Mouse (Mus musculus) forebrain, embryonic 12.5 days (tissue): ENCODE measurements around the gene Npr1. TPM values are rescaled to one million over a fixed set of nuclear protein-coding genes. Genes with fewer than 3 reads are reported as not detected.

ENCODE experiments used
- ATAC-seq: fragments of 200-750 bp; cut with Nextera tagmentation; 2 replicates; pipeline ENCODE4 v1.8.0; 2017; ENCODE audit warnings: moderate TSS enrichment; ENCODE audit not compliant: low FRiP score
- H3K27ac ChIP-seq: fragments of 300-500 bp; sonication (generic); 2 replicates; pipeline ENCODE4 v1.5.1; 2016; ENCODE audit warnings: mild to moderate bottlenecking
- H3K27me3 ChIP-seq: fragments of 300-500 bp; sonication (generic); 2 replicates; pipeline ENCODE4 v1.6.1; 2016; ENCODE audit warnings: mild to moderate bottlenecking
- H3K36me3 ChIP-seq: fragments of 300-500 bp; sonication (generic); replicated peaks from 2 replicates; pipeline ENCODE4 v1.6.1; 2016; ENCODE audit warnings: mild to moderate bottlenecking
- H3K4me1 ChIP-seq: fragments of 300-500 bp; sonication (generic); 2 replicates; pipeline ENCODE4 v1.6.1; 2016
- H3K4me2 ChIP-seq: fragments of 300-500 bp; sonication (generic); 2 replicates; pipeline ENCODE4 v1.6.1; 2016; ENCODE audit warnings: mild to moderate bottlenecking, moderate library complexity
- H3K4me3 ChIP-seq: fragments of 300-500 bp; sonication (generic); replicated peaks from 2 replicates; pipeline ENCODE4 v1.5.1; 2016; ENCODE audit warnings: mild to moderate bottlenecking
- H3K9ac ChIP-seq: fragments of 300-500 bp; sonication (generic); 2 replicates; pipeline ENCODE4 v1.6.1; 2016; ENCODE audit warnings: mild to moderate bottlenecking
- H3K9me3 ChIP-seq: fragments of 300-500 bp; sonication (generic); 2 replicates; pipeline ENCODE4 v1.6.1; 2016
- WGBS: fragments of 180-500 bp; shearing (Covaris S2); methylation state at CpG from one replicate; pipeline ENCODE4 v1.1.7; 2016; 5-methylcytosine and 5-hydroxymethylcytosine counted together
- polyA plus RNA-seq: library from polyadenylated mRNA; unstranded; fragments of >200 nt; fragmentation: Nextera tagmentation; extraction: Ambion mirVana; gene quantifications from 2 replicates; pipeline ENCODE4 v1.2.1, GENCODE M21; 2016

Npr1 gene
- 1.6 and 2.2 TPM in 2 replicates for polyA plus RNA-seq

DNA sequence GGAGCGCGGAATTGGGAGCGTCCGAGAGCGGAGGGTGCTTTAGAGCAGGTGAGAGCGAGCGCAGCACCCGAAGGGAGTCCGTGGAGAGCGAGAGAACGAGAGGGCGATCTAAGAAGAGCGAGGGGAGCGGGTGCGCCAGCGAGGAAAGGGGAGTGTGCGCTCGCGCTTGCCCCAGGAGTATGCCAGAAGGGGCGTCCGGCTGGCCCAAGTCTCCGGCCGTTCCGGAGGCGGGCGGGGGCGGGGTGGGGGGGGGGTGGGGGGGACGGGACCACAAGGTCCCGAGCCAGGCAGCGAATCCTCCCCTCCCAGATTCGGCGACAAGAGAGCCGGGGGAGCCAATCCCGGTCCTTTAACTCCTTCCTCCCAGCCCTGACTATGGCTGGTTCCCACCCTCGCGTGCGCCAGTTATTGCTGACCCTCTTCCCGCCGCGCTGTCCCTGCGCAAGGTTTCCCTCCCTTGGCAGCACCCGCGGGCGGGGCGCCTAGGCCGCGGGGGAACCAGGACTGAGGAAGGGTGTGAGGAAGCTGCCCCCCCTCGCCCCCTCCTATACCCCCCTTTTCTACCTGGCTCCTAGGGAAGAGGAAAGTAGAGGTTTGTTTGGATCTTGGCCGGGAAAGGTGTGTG lies at the start of gene Npr1:
Gene Npr1, minus strand, starts transcription at position 181 of the 625 bp plus-strand sequence.
- under 1% methylated on average over 43 of the region's 49 CpGs for WGBS
- H3K4me3 ChIP-seq: peak within 1 kb of the TSS; percentile 50
- H3K27ac ChIP-seq: no peak within 1 kb of the TSS
- peak within 1 kb of the TSS; percentile 43 for H3K9ac ChIP-seq
- H3K36me3 ChIP-seq: no peaks in the 10 kb centered on the region
- H3K27me3 ChIP-seq: peaks cover 67% of the 10 kb centered on the region
- peak; percentile 61 for ATAC-seq
- peaks cover 14% of the 10 kb centered on the region for H3K4me1 ChIP-seq
- H3K9me3 ChIP-seq: no peaks in the 10 kb centered on the region
- H3K4me2 ChIP-seq: peak within 1 kb of the TSS; percentile 90

DNA sequence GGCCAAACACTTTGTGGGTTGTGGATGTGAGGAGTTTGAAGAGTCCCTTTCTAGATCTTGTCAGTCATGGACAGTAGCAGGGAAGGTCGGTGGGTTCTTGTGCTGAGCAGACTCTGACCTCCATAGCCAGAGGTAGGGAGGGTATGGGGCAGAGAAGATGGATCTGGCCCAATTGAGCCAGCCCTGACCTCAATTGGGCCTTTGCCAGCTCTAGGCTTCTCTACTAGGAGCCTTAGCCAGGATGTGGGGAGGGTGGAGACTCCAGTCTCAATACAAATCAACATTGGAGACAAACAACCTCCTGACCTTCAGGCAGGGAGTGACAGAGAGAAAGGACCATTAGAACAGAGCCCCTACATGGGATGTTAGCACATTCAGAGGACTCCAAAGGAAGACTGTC lies 49.6 kb upstream of the Npr1 start:
- WGBS: 57% methylated on average over 1 of the region's 1 CpGs
- no peak for ATAC-seq
- Histone ChIP-seq H3K27me3 (peaks cover 48% of the 10 kb centered on the region), H3K36me3 (no peaks in the 10 kb centered on the region), H3K4me3 (peak overlapping the region; percentile 32), H3K9ac (peak overlapping the region; percentile 47; the same call in 1 of the 2 replicates), H3K9me3 (no peaks in the 10 kb centered on the region), H3K4me2 (peak overlapping the region; percentile 60), H3K27ac (no peak overlapping the region), H3K4me1 (peaks cover 16% of the 10 kb centered on the region)

DNA sequence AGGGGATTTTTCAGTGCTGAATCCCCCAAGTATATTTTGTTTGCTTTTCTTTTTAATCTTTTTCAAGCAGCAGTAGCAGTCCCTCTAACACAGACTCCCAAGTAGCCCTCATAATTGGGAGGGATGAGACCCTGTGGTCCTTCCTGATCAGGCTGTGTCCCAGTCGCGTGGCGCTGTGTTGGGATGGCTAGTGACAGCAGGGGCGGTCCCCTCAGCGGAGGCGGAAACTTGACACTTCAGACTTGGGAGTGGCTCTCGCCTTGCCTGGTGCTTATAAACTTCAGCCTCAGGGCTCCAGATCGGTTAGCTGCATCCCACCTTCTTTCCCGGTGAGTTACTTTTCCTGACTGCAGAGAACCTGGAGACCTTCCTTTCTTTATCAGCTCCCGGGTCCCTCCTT lies 49.0 kb upstream of the Npr1 start:
- ATAC-seq: peak; percentile 74; the same call in 1 of the 2 replicates
- no peak overlapping the region for H3K27ac ChIP-seq
- H3K4me3 ChIP-seq: peak overlapping the region; percentile 32
- under 1% methylated on average over 10 of the region's 10 CpGs for WGBS
- no peaks in the 10 kb centered on the region for H3K36me3 ChIP-seq
- peaks cover 46% of the 10 kb centered on the region for H3K27me3 ChIP-seq
- H3K9ac ChIP-seq: peak overlapping the region; percentile 47
- peaks cover 16% of the 10 kb centered on the region for H3K4me1 ChIP-seq
- H3K9me3 ChIP-seq: no peaks in the 10 kb centered on the region
- peak overlapping the region; percentile 60 for H3K4me2 ChIP-seq

DNA sequence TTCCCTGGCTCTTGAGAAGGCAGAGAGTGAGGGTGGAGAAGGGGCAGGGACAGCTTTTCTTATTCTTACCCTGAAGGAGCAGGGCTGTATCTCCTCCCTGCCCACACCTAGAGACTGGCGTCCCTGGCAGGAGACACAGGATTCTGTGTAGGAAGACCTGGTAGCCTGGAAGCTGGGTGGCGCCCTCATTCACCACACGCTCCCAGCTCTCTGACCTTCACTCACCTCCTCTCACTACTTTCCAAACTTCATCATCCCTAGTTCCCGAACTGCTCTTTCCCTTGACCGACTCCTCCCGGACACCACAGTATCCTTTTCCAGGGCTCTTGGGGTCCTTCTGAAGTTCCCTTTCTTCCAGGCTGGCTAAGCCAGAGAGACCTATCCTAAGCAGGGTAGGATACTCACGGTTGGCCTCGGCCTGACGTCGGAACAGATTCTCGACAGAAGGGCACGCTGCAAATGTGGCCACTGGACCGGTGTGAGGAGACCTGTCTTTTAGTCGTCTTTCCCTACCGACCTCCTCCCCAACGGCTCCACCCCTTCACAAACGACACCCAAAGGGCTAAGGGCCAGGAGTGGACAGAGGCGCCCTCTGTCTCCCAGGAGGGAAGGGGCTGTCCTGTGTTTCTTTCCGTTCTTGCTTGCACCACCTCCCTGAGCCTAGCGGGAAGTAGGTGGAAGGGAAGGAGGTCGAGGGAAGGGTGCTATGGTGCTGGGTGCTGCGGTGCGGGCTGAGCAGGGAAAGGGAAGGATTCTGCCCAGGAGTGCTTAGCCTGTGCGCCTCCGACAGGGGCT lies 48.3 kb upstream of the Npr1 start, which contains the start of the genes S100a1 and S100a13:
Gene S100a1, minus strand, starts transcription at position 597 of the 795 bp plus-strand sequence.
Gene S100a13, plus strand, starts transcription at position 640 of the 795 bp plus-strand sequence.
- WGBS: 3% methylated on average over 25 of the region's 25 CpGs
- Histone ChIP-seq H3K36me3 (no peaks in the 10 kb centered on the region), H3K27me3 (peaks cover 46% of the 10 kb centered on the region), H3K9me3 (no peaks in the 10 kb centered on the region), H3K9ac (peak within 1 kb of the TSS; percentile 47), H3K4me2 (peak within 1 kb of the TSS; percentile 60), H3K27ac (no peak within 1 kb of the TSS), H3K4me1 (peaks cover 16% of the 10 kb centered on the region), H3K4me3 (peak within 1 kb of the TSS; percentile 32)
- ATAC-seq: no peak

DNA sequence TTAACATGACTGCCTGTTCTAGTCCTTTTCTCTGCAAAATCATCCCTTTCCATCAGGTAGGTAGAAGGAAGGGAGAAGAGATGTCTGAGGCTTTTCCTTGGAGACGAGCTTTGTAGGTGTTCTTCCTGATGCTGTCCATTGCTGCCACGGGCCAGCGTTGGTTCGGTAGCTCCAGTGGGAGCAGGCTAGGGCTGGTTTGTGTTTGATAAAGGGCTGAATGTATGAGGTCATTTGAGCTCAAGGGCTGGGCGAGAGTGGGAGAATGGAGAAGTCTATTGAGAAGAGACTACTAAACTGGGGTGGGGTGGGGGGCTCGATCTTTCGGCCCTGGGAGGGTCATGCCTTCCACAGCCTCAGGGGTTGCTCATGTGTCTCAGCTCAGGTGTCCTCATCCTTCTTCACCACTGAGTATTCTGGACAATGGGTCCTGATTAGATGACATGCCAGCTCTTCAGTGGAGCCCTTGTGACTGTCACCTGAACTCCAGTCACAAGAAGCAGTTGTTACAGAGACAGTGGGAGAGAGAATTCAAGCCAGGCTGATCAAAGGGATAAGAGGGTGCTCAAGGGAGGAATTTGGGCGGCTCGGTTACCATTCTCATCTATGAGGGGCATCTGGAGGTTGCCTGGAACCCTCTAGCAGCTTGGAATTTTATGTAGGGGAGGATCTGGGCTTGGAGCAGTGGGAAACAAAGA lies 47.4 kb upstream of the Npr1 start:
- WGBS: 78% methylated on average over 9 of the region's 9 CpGs
- ATAC-seq: no peak
- H3K27ac ChIP-seq: no peak overlapping the region
- H3K9me3 ChIP-seq: no peaks in the 10 kb centered on the region
- peaks cover 46% of the 10 kb centered on the region for H3K27me3 ChIP-seq
- no peak overlapping the region for H3K4me2 ChIP-seq
- H3K4me3 ChIP-seq: no peak overlapping the region
- H3K9ac ChIP-seq: no peak overlapping the region
- H3K4me1 ChIP-seq: peaks cover 19% of the 10 kb centered on the region
- H3K36me3 ChIP-seq: no peaks in the 10 kb centered on the region

DNA sequence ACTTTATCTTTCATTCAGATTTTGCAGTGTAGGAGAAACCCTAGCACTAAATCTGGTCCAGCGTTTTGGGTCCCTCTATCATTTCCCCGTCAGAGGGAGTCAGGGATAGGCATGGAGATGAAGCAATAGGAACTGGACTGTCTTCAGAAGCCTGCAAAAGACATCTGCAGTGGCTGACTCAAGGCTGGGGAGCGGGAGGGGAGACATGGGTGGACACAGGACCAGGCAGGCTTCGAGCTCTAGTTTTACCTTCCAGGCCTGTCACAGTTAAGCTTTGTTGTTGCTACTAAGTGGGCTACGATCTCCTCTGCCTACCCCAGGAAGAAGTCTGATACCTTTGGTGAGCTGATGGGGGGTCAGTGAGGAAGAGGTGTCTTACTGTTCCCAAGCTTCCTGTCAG lies 46.6 kb upstream of the Npr1 start:
- no peaks in the 10 kb centered on the region for H3K9me3 ChIP-seq
- 92% methylated on average over 5 of the region's 5 CpGs for WGBS
- H3K4me2 ChIP-seq: no peak overlapping the region
- H3K27me3 ChIP-seq: peaks cover 46% of the 10 kb centered on the region
- no peak for ATAC-seq
- peaks cover 5% of the 10 kb centered on the region for H3K36me3 ChIP-seq
- H3K4me3 ChIP-seq: no peak overlapping the region
- H3K27ac ChIP-seq: no peak overlapping the region
- no peak overlapping the region for H3K9ac ChIP-seq
- peaks cover 27% of the 10 kb centered on the region for H3K4me1 ChIP-seq

DNA sequence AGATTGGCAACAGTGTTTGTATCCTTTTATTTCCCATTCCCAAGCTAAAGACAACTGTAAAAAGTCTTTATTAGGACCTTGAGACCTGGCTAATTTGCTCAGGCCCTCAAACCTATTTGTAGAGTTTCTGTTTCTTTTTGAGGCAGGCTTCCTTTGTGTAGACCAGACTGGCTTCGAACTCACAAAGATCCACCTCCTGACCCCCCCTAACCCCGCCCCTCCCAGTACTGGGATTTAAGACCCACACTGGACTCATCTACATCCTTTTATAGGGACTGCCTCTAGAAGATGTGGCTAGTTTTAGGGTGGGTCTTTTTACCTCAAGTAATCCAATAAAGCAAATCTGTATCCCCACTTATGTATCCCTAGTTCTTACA lies 44.1 kb upstream of the Npr1 start:
- 11% methylated on average over 2 of the region's 2 CpGs for WGBS
- H3K27ac ChIP-seq: peak overlapping the region; percentile 93; the same call in 1 of the 2 replicates
- H3K9me3 ChIP-seq: no peaks in the 10 kb centered on the region
- peak overlapping the region; percentile 41 for H3K4me2 ChIP-seq
- H3K36me3 ChIP-seq: peaks cover 29% of the 10 kb centered on the region
- ATAC-seq: peak; percentile 37
- no peak overlapping the region for H3K9ac ChIP-seq
- H3K4me1 ChIP-seq: peaks cover 23% of the 10 kb centered on the region
- H3K4me3 ChIP-seq: peak overlapping the region; percentile 91
- H3K27me3 ChIP-seq: peaks cover 31% of the 10 kb centered on the region

DNA sequence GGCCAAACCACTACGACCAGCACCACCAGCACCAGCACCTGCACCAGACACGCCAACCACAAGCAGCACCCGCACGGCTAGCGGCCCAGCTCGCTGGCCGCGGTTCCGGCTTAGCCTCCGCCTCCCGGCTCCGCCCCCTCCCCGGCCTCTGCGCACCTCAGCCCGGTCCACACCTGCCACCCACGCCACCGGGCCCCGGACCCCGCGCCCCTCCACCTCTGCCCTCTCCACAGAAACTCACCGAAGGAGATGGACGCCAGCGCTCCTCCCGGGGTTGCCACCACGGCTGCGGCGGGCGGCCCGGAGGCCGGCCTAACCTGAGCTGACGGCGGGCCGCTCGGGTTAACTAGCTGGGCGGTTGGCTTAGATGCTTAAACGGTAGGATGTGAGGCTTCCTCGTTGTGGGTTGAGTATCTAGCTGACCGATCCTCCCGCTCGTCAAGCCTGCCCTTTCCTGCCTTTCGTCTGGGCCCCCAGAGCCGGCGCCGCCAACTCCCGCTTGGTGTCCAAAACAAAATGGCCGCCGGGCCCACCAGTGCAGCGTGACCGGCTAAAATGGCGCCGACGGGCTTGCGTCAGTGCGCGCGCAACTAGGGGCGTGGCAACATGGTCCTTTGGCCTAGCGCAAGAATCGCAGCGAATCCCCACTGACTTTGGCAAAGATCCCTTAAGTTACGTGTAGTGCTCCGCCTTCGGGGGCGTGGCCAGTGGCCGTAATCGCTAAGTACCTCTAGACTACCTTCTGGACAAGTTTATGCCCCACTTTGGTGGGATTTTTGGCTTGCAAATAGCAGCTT lies 43.5 kb upstream of the Npr1 start, which contains the start of gene Chtop:
Gene Chtop, minus strand, starts transcription at position 549 of the 797 bp plus-strand sequence.
- H3K27ac ChIP-seq: peak within 1 kb of the TSS; percentile 93
- peak; percentile 95 for ATAC-seq
- WGBS: under 1% methylated on average over 66 of the region's 66 CpGs
- H3K9ac ChIP-seq: peak within 1 kb of the TSS; percentile 97
- H3K27me3 ChIP-seq: peaks cover 25% of the 10 kb centered on the region
- H3K4me3 ChIP-seq: peak within 1 kb of the TSS; percentile 91
- peaks cover 35% of the 10 kb centered on the region for H3K36me3 ChIP-seq
- peak within 1 kb of the TSS; percentile 83 for H3K4me2 ChIP-seq
- H3K9me3 ChIP-seq: no peaks in the 10 kb centered on the region
- peaks cover 20% of the 10 kb centered on the region for H3K4me1 ChIP-seq

DNA sequence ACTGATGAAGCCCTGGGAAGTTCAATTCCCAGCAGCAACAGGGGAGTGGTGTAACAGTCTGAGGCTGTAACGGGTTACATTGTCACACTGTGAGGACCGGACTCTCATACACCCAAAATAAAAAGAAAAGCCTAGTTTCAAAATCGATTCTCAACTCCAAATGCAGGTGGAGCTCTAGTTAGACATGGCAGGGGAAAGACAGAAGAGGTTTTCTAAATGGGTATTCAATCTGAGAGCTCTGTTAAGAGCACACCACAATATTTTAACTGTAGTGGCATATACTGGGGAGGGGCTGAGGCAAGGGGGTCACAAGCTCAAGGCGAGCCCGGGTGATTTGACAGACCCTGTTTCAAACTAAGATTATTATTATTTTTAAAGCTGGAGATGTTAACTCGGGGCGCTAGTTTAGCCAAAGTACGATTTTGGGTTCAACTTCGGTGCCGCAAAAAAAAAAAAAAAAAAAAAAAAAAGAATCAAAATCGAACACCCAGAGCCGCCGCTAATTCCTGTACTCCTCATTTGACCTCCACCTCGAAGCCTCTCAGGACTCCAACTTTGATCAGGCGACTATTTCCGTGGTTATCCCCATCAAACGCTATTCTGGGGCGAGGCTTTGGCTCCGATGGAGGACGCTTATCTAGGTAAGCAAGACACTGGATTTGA lies 42.8 kb upstream of the Npr1 start:
- Histone ChIP-seq H3K4me3 (peak overlapping the region; percentile 91), H3K9ac (peak overlapping the region; percentile 97), H3K4me1 (peaks cover 14% of the 10 kb centered on the region), H3K9me3 (no peaks in the 10 kb centered on the region), H3K27ac (peak overlapping the region; percentile 93), H3K4me2 (peak overlapping the region; percentile 83), H3K27me3 (peaks cover 18% of the 10 kb centered on the region), H3K36me3 (peaks cover 43% of the 10 kb centered on the region)
- no peak for ATAC-seq
- 5% methylated on average over 20 of the region's 20 CpGs for WGBS

DNA sequence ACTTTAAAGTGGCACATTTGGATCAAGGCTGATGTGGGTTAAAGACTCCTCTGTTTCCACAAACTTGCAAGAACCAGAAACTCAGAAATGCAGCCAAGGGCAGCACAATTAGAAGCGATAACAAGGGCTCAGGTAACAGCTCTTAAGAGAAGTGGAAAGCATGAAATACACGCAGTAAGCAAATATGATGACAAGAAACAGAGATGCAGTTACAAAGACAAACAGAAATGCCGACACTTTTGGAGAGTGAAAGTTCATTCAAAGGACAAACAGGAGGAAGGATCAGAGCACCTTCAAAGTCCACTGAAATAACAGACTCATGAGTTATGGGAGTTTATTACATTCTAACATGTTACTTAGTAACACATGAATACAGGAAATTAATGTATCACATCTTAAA lies 40.7 kb upstream of the Npr1 start:
- Histone ChIP-seq H3K36me3 (peaks cover 63% of the 10 kb centered on the region), H3K9ac (no peak overlapping the region), H3K4me3 (no peak overlapping the region), H3K9me3 (no peaks in the 10 kb centered on the region), H3K4me1 (peaks cover 14% of the 10 kb centered on the region), H3K4me2 (no peak overlapping the region), H3K27ac (no peak overlapping the region), H3K27me3 (no peaks in the 10 kb centered on the region)
- 98% methylated on average over 3 of the region's 3 CpGs for WGBS
- ATAC-seq: no peak

DNA sequence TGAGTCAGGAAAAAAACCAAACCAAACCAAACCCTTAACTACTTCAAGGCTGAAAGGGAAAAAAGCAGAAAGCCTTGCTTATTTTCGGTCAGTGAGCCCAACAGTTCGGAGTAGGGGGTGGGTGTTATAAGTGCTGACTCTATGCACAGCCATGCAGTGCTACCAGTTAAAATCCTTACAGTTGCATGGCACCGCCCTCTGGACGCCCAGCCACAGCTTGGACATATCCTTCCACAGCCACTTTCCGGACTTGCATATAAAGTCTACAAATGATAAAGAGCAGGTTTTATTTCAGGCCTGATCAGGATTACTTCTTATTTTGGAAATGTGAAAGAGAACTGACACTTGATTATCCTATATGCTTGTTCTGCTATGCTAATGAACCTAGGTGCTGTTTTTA lies 39.5 kb upstream of the Npr1 start:
- H3K4me3 ChIP-seq: no peak overlapping the region
- no peak overlapping the region for H3K4me2 ChIP-seq
- no peaks in the 10 kb centered on the region for H3K9me3 ChIP-seq
- peaks cover 71% of the 10 kb centered on the region for H3K36me3 ChIP-seq
- no peak overlapping the region for H3K9ac ChIP-seq
- no peak for ATAC-seq
- H3K27me3 ChIP-seq: no peaks in the 10 kb centered on the region
- 92% methylated on average over 5 of the region's 5 CpGs for WGBS
- H3K4me1 ChIP-seq: peaks cover 14% of the 10 kb centered on the region
- H3K27ac ChIP-seq: no peak overlapping the region
